Mouse (Mus musculus): ENCODE measurements around the gene Vmn1r209.
"Not testable (repeated sequence)": the region's sequence is repeated elsewhere in the genome, so short reads cannot be mapped to it uniquely, and the experiment has no call there.

The Vmn1r209 gene

GRCm38 (mm10) chr13:22809582-22809981 is at the start of gene Vmn1r209:
Gene Vmn1r209, minus strand, starts transcription at chr13:22809682.
- not testable (repeated sequence) for DNase-seq (ENCODE audit: low spot score)

GRCm38 (mm10) chr13:22857461-22857860 is 48.0 kb upstream of the Vmn1r209 start, which contains the start of gene Vmn1r211:
Gene Vmn1r211, minus strand, starts transcription at chr13:22857561.
- DNase-seq (ENCODE audit: low spot score), result no peak

- DNase-seq (ENCODE audit: low spot score), result no peak
Measured at GRCm38 (mm10) chr13:22854760-22855159, 45.3 kb upstream of the Vmn1r209 start.

DNA sequence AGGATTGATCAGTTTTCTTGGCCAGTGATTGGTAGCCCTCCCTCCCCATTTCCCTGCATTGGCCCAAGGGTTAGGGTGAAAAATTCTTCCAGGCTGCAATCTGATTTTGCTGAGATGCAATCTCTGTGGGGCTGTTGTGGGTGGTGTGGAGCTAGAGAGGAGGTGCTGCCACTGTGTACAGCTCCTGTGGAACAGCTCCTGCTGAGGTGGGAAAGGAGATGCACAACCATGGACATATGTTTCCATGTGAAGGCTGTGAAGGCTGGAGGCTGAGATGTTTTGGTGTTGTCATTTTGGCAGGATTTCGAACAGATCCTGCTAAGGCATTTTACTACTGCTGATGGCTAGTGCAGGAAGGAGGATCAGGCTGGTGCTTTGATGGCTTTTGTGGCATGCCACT is 37.3 kb upstream of the Vmn1r209 start:
- no peak for DNase-seq (ENCODE audit: low spot score)

DNA sequence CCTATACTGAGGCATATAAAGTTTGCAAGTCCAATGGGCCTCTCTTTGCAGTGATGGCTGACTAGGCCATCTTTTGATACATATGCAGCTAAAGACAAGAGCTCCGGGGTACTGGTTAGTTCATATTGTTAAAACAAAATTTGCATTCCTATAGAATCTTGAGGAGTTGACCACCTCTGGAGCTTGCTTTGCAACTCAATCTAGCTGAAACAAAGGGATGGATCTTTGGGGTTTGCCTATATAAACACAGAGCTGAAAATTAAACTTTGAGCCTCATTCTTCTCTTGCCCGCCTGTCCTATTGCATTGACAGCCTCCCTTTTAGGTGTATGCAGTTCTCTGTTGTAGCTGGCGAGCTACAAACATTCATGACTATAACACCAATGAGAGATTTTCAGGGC is 34.8 kb upstream of the Vmn1r209 start:
- not testable (repeated sequence) for DNase-seq (ENCODE audit: low spot score)

DNA sequence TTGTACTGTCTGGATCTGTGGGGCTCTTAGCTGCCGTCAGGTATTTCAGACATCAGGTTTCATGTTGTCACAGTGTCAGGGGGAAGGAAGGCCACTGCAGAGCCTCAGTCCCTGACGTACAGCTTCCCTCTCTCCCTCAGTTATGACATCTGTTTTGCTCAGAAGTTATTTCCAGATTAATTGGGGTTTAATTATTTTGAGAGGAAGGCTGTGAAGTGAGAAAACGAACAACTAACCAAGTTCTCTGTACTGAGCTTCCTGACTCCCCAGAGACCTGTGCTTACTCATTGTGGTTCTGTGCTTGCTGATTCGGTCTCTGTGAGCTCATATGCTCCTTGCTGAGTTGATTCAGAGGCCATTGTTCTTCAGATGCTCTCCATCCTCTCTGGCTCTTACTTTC is 21.8 kb upstream of the Vmn1r209 start, which contains the start of gene Vmn1r210:
Gene Vmn1r210 (minus strand): TSS at position 101 of the 400 bp plus-strand sequence.
- DNase-seq (ENCODE audit: low spot score), result no peak

DNA sequence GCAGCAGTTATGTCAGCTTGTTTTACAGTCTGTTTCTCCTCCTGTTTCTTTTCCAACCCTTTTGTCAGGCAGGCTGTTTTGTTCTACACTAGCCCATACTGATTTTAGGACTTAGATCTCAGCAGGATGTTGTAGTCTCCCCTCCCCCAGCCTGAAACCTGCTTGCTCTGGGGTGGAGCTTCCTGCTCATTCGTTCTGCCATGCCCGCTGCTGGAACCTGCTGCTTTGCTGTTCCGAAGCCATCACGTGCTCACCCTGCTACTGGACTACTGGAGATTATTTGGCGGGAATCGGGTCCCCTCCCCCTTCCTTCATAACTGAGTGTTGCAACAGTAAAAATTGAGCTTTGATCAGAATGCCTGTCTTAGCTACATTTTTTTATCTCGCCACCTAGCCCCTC is 19.9 kb upstream of the Vmn1r209 start:
- DNase-seq (ENCODE audit: low spot score), result not testable (repeated sequence)

- not testable (repeated sequence) for DNase-seq (ENCODE audit: low spot score)
Measured at GRCm38 (mm10) chr13:22821601-22822000, 12.1 kb upstream of the Vmn1r209 start.

GRCm38 (mm10) chr13:22788096-22788495 is 21.4 kb downstream of the Vmn1r209 start:
- not testable (repeated sequence) for DNase-seq (ENCODE audit: low spot score)

- DNase-seq (ENCODE audit: low spot score), result not testable (repeated sequence)
Measured at GRCm38 (mm10) chr13:22784159-22784558, 25.3 kb downstream of the Vmn1r209 start.

DNA sequence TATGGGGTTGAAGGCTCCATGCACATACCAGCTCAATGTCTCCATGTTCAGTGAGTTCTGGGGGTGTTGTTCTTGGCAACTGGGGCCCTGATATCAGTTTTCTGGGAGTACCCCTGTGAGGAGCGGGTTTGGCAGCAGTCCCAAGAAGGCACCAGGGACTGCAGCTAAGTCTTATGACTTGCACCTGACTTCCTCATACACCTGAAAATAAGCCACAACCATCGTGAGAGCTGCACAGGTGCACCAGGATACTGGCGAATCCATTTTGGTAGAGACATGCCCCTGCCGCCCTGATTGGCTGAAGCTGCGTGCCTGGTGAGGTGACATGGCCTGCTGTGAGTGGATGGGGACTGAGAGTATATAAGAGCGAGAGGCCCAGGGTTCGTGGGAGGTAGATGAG is 32.2 kb downstream of the Vmn1r209 start, which contains the start of gene Vmn1r208:
Gene Vmn1r208 (minus strand): TSS at position 101 of the 400 bp plus-strand sequence.
- DNase-seq (ENCODE audit: low spot score), result not testable (repeated sequence)

DNA sequence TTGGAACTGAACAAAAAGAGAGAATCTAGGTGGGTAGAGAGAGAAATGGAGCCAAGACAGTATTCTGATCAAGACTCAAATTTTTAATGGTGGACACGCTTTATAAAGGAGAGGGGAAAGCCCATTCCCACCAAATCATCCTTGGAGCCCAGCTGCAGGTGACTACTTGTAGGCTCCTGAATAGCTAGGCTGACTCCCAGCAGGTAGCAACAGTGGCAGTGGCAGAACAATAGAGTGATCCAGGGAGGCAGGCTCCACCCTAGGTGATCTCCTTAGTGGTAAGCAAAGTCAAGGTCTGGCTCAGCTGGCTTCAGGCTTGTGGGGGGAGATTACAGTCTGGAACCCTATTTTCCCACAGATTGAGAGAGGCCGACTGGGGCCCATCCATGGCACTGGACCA is 37.9 kb downstream of the Vmn1r209 start:
- not testable (repeated sequence) for DNase-seq (ENCODE audit: low spot score)
